Mouse (Mus musculus) forebrain, postnatal 0 days (tissue): ENCODE data around the gene Gm20683. TPM values are rescaled to one million over a fixed set of nuclear protein-coding genes. Genes with fewer than 3 reads are reported as not detected.

Experiments used
- ATAC-seq: fragments of 200-750 bp; cut with Nextera tagmentation; 2 replicates; pipeline ENCODE4 v1.8.0; 2017; ENCODE audit warnings: mild to moderate bottlenecking, moderate library complexity
- DNase-seq: peaks from one replicate; pipeline ENCODE4 v3.0.0-alpha.2; 2015
- H3K27ac ChIP-seq: fragments of 300-500 bp; sonication (generic); 2 replicates; pipeline ENCODE4 v1.5.1; 2014; ENCODE audit warnings: low read depth, mild to moderate bottlenecking, antibody characterized with exemption, low read length, moderate library complexity, mixed read lengths
- H3K27me3 ChIP-seq: fragments of 300-500 bp; sonication (generic); 2 replicates; pipeline ENCODE4 v1.6.1; 2014; ENCODE audit warnings: mild to moderate bottlenecking, low read length, mixed read lengths; ENCODE audit not compliant: insufficient read depth
- H3K36me3 ChIP-seq: fragments of 300-500 bp; sonication (generic); 2 replicates; pipeline ENCODE4 v1.6.1; 2014; ENCODE audit warnings: mild to moderate bottlenecking, moderate library complexity; ENCODE audit not compliant: insufficient read depth
- H3K4me1 ChIP-seq: fragments of 300-500 bp; sonication (generic); 2 replicates; pipeline ENCODE4 v1.6.1; 2014; ENCODE audit warnings: antibody characterized with exemption; ENCODE audit not compliant: insufficient read depth
- H3K4me2 ChIP-seq: fragments of 300-500 bp; sonication (generic); 2 replicates; pipeline ENCODE4 v1.6.1; 2014; ENCODE audit warnings: low read depth, mild to moderate bottlenecking, moderate library complexity
- H3K4me3 ChIP-seq: fragments of 300-500 bp; sonication (generic); 2 replicates; pipeline ENCODE4 v1.5.1; 2014; ENCODE audit warnings: low read depth, low read length, mixed read lengths
- H3K9ac ChIP-seq: fragments of 300-500 bp; sonication (generic); 2 replicates; pipeline ENCODE4 v1.6.1; 2014; ENCODE audit warnings: mild to moderate bottlenecking
- H3K9me3 ChIP-seq: fragments of 300-500 bp; sonication (generic); 2 replicates; pipeline ENCODE4 v1.6.1; 2016; ENCODE audit warnings: low read length
- CTCF ChIP-seq: sonication (generic); IDR thresholded peaks from 2 replicates; pipeline ENCODE4 v1.5.1; 2016; ENCODE audit warnings: antibody characterized with exemption, control low read depth, low read depth
- WGBS: fragments of 180-500 bp; shearing (Covaris S2); extraction: QIAGEN DNeasy Blood & Tissue Kit; methylation state at CpG from one replicate; pipeline ENCODE4 v1.1.7; 2014; 5-methylcytosine and 5-hydroxymethylcytosine counted together
- microRNA-seq, 2 experiments: library from miRNA; unstranded; fragments of <30 nt; microRNA quantifications; one replicate each; pipeline ENCODE4; 2016
- polyA plus RNA-seq: library from polyadenylated mRNA; unstranded; fragments of >200 nt; fragmentation: Nextera tagmentation; extraction: Ambion mirVana; gene quantifications from 2 replicates; pipeline ENCODE4 v1.2.1, GENCODE M21; 2015
- total RNA-seq: library from RNA; depleted of rRNA; stranded (reverse); fragments of >200 nt; gene quantifications from 2 replicates; pipeline ENCODE4 v1.2.3, GENCODE M21; 2014; rRNA removed

Gm20683 gene
- total and polyA plus RNA-seq, 2 experiments from 2014 or later = 12.3 to 23.8 TPM

- no peak overlapping the region for H3K4me2 ChIP-seq
- no peak overlapping the region for H3K9ac ChIP-seq
- H3K27ac ChIP-seq = no peak overlapping the region
- no peak overlapping the region for H3K4me3 ChIP-seq
- no peaks in the 10 kb centered on the region for H3K27me3 ChIP-seq
- H3K4me1 ChIP-seq = peaks cover 6% of the 10 kb centered on the region
- no peak for ATAC-seq
- H3K9me3 ChIP-seq = no peaks in the 10 kb centered on the region
- TF ChIP-seq CTCF = no peak
- H3K36me3 ChIP-seq = peaks cover 36% of the 10 kb centered on the region
- no peak for DNase-seq
- WGBS = 93% methylated on average over 9 of the region's 9 CpGs
These were observed 54.6 kb downstream of the Gm20683 start for GRCm38 (mm10) chr17:25786781-25787504.

GRCm38 (mm10) chr17:25786280-25786679 lies 55.3 kb downstream of the Gm20683 start, which contains the start of gene Ccdc78:
Ccdc78 (plus strand) TSS chr17:25786580.
- H3K9ac ChIP-seq = peak within 1 kb of the TSS; percentile 70
- H3K27me3 ChIP-seq = no peaks in the 10 kb centered on the region
- H3K27ac ChIP-seq = peak within 1 kb of the TSS; percentile 81
- 78% methylated on average over 3 of the region's 3 CpGs for WGBS
- TF ChIP-seq CTCF = no peak
- H3K4me3 ChIP-seq = peak within 1 kb of the TSS; percentile 70
- ATAC-seq (no peak), DNase-seq (no peak)
- H3K4me2 ChIP-seq = peak within 1 kb of the TSS; percentile 82
- peaks cover 43% of the 10 kb centered on the region for H3K36me3 ChIP-seq
- H3K9me3 ChIP-seq = no peaks in the 10 kb centered on the region
- H3K4me1 ChIP-seq = peaks cover 6% of the 10 kb centered on the region

GRCm38 (mm10) chr17:25785281-25785745 lies 56.2 kb downstream of the Gm20683 start, which contains the start of gene Haghl:
Haghl (minus strand) TSS chr17:25785673.
- TF ChIP-seq CTCF = no peak
- Histone ChIP-seq H3K9me3 (no peaks in the 10 kb centered on the region), H3K36me3 (peaks cover 49% of the 10 kb centered on the region), H3K9ac (peak within 1 kb of the TSS; percentile 70), H3K27me3 (no peaks in the 10 kb centered on the region), H3K4me3 (peak within 1 kb of the TSS; percentile 70), H3K4me1 (peaks cover 6% of the 10 kb centered on the region), H3K4me2 (peak within 1 kb of the TSS; percentile 82), H3K27ac (peak within 1 kb of the TSS; percentile 81)
- WGBS = under 1% methylated on average over 23 of the region's 23 CpGs
- DNase-seq = peak; percentile 99
- ATAC-seq = peak; percentile 89

Small RNAs within 50 kb of the gene (microRNA-seq; reads per million reads assigned to microRNA genes)
- gene Mir3082 = 0.39 to 0.49 reads per million in 2 experiments

Other genes with a start within 250 kb of the Gm20683 start
- 8.2 and 23.2 TPM in 2 replicates for gene Gng13, start 124.6 kb downstream of the Gm20683 start, total RNA-seq
- 17.0 and 24.5 TPM in 2 replicates for gene Gng13, start 124.6 kb downstream of the Gm20683 start, polyA plus RNA-seq
- 2.2 and 3.7 TPM in 2 replicates for gene Chtf18, start 114.3 kb downstream of the Gm20683 start, total RNA-seq
- gene Chtf18, start 114.3 kb downstream of the Gm20683 start, polyA plus RNA-seq = 2.3 and 3.3 TPM in 2 replicates
- 6.5 and 8.0 TPM in 2 replicates for gene Rpusd1, start 114.1 kb downstream of the Gm20683 start, total RNA-seq
- 30.0 and 30.7 TPM in 2 replicates for gene Rpusd1, start 114.1 kb downstream of the Gm20683 start, polyA plus RNA-seq
- 0.10 TPM in 1 of 2 replicates, not detected in the other for gene Mslnl, start 105.7 kb downstream of the Gm20683 start, total RNA-seq
- gene Mslnl, start 105.7 kb downstream of the Gm20683 start, polyA plus RNA-seq = not detected in 2 replicates
- gene Msln, start 87.4 kb downstream of the Gm20683 start, total RNA-seq = 2.1 and 4.0 TPM in 2 replicates
- 0.97 and 1.3 TPM in 2 replicates for gene Msln, start 87.4 kb downstream of the Gm20683 start, polyA plus RNA-seq
- gene Narfl, start 68.0 kb downstream of the Gm20683 start, total RNA-seq = 31.0 and 35.0 TPM in 2 replicates
- 30.4 and 30.8 TPM in 2 replicates for gene Narfl, start 68.0 kb downstream of the Gm20683 start, polyA plus RNA-seq
- 118 and 141 TPM in 2 replicates for gene Haghl, start 56.1 kb downstream of the Gm20683 start, total RNA-seq
- gene Haghl, start 56.1 kb downstream of the Gm20683 start, polyA plus RNA-seq = 139 and 154 TPM in 2 replicates
- 0.31 TPM in 1 of 2 replicates, not detected in the other for gene Ccdc78, start 55.2 kb downstream of the Gm20683 start, total RNA-seq
- 0.36 and 0.45 TPM in 2 replicates for gene Ccdc78, start 55.2 kb downstream of the Gm20683 start, polyA plus RNA-seq
- 82.5 and 84.2 TPM in 2 replicates for gene Fam173a, start 48.9 kb downstream of the Gm20683 start, total RNA-seq
- 76.0 and 78.3 TPM in 2 replicates for gene Fam173a, start 48.9 kb downstream of the Gm20683 start, polyA plus RNA-seq
- 0.31 TPM in 1 of 2 replicates, not detected in the other for gene AC134908.4, start 46.1 kb downstream of the Gm20683 start, total RNA-seq
- gene AC134908.4, start 46.1 kb downstream of the Gm20683 start, polyA plus RNA-seq = 1.1 TPM in 1 of 2 replicates, not detected in the other
- gene Metrn, start 44.6 kb downstream of the Gm20683 start, total RNA-seq = 136 and 148 TPM in 2 replicates
- 56.9 and 59.3 TPM in 2 replicates for gene Metrn, start 44.6 kb downstream of the Gm20683 start, polyA plus RNA-seq
- 97.6 and 133 TPM in 2 replicates for gene Fbxl16, start 32.7 kb downstream of the Gm20683 start, total RNA-seq
- 27.1 and 58.7 TPM in 2 replicates for gene Fbxl16, start 32.7 kb downstream of the Gm20683 start, polyA plus RNA-seq
- gene Wdr24, start 18.1 kb downstream of the Gm20683 start, total RNA-seq = 36.5 and 37.5 TPM in 2 replicates
- gene Wdr24, start 18.1 kb downstream of the Gm20683 start, polyA plus RNA-seq = 23.2 and 24.5 TPM in 2 replicates
- 44.3 and 52.2 TPM in 2 replicates for gene Jmjd8, start 12.9 kb downstream of the Gm20683 start, total RNA-seq
- 46.7 and 49.5 TPM in 2 replicates for gene Jmjd8, start 12.9 kb downstream of the Gm20683 start, polyA plus RNA-seq
- 237 and 238 TPM in 2 replicates for gene Stub1, start 8.4 kb downstream of the Gm20683 start, total RNA-seq
- 314 and 324 TPM in 2 replicates for gene Stub1, start 8.4 kb downstream of the Gm20683 start, polyA plus RNA-seq
- 85.4 and 90.7 TPM in 2 replicates for gene Rhbdl1, start 4.5 kb downstream of the Gm20683 start, total RNA-seq
- gene Rhbdl1, start 4.5 kb downstream of the Gm20683 start, polyA plus RNA-seq = 77.6 and 83.3 TPM in 2 replicates
- 35.4 and 53.1 TPM in 2 replicates for gene Rhot2, start 3.1 kb upstream of the Gm20683 start, total RNA-seq
- 8.1 and 11.3 TPM in 2 replicates for gene Rhot2, start 3.1 kb upstream of the Gm20683 start, polyA plus RNA-seq
- 29.8 and 40.2 TPM in 2 replicates for gene Wdr90, start 19.7 kb upstream of the Gm20683 start, total RNA-seq
- 8.0 and 13.2 TPM in 2 replicates for gene Wdr90, start 19.7 kb upstream of the Gm20683 start, polyA plus RNA-seq
- 10.3 and 16.5 TPM in 2 replicates for gene Mcrip2, start 27.0 kb upstream of the Gm20683 start, total RNA-seq
- 32.5 and 37.1 TPM in 2 replicates for gene Mcrip2, start 27.0 kb upstream of the Gm20683 start, polyA plus RNA-seq
- 37.0 and 41.7 TPM in 2 replicates for gene Mettl26, start 33.3 kb upstream of the Gm20683 start, total RNA-seq
- 43.1 and 62.2 TPM in 2 replicates for gene Mettl26, start 33.3 kb upstream of the Gm20683 start, polyA plus RNA-seq
- 0.23 and 1.5 TPM in 2 replicates for gene Wfikkn1, start 39.1 kb upstream of the Gm20683 start, total RNA-seq
- 0.28 and 0.29 TPM in 2 replicates for gene Wfikkn1, start 39.1 kb upstream of the Gm20683 start, polyA plus RNA-seq
- 30.9 and 31.4 TPM in 2 replicates for gene Rab40c, start 78.0 kb upstream of the Gm20683 start, total RNA-seq
- 40.3 and 46.1 TPM in 2 replicates for gene Rab40c, start 78.0 kb upstream of the Gm20683 start, polyA plus RNA-seq
- gene Pigq, start 103.2 kb upstream of the Gm20683 start, total RNA-seq = 42.2 and 50.6 TPM in 2 replicates
- 58.1 and 63.7 TPM in 2 replicates for gene Pigq, start 103.2 kb upstream of the Gm20683 start, polyA plus RNA-seq
- gene Nhlrc4, start 103.2 kb upstream of the Gm20683 start, total RNA-seq = not detected in 2 replicates
- gene Nhlrc4, start 103.2 kb upstream of the Gm20683 start, polyA plus RNA-seq = 0.44 TPM in 1 of 2 replicates, not detected in the other
- gene A930017K11Rik, start 110.8 kb upstream of the Gm20683 start, total RNA-seq = 0.10 TPM in 1 of 2 replicates, not detected in the other
- 0.07 TPM in 1 of 2 replicates, not detected in the other for gene A930017K11Rik, start 110.8 kb upstream of the Gm20683 start, polyA plus RNA-seq
- 24.7 and 24.9 TPM in 2 replicates for gene Capn15, start 144.0 kb upstream of the Gm20683 start, total RNA-seq
- 11.4 and 15.2 TPM in 2 replicates for gene Capn15, start 144.0 kb upstream of the Gm20683 start, polyA plus RNA-seq
- gene Rab11fip3, start 227.8 kb upstream of the Gm20683 start, total RNA-seq = 21.5 and 30.0 TPM in 2 replicates
- gene Rab11fip3, start 227.8 kb upstream of the Gm20683 start, polyA plus RNA-seq = 11.6 and 15.4 TPM in 2 replicates
- gene Decr2, start 248.6 kb upstream of the Gm20683 start, total RNA-seq = 32.7 and 41.1 TPM in 2 replicates
- 29.5 and 35.3 TPM in 2 replicates for gene Decr2, start 248.6 kb upstream of the Gm20683 start, polyA plus RNA-seq